Mouse (Mus musculus): ENCODE results near the gene Usp10.

- TF ChIP-seq CTCF (IDR thresholded peaks at IDR 0.05; ENCODE audit: extremely low read depth, insufficient read length, insufficient replicate concordance, low read depth, low read length) (no peak), POLR2A (IDR thresholded peaks at IDR 0.05; ENCODE audit: low read depth, low read length) (no peak)
Measured at GRCm38 (mm10) chr8:119941471-119941870, 31.3 kb downstream of the Usp10 start.

Data from small intestine, adult 2 months (tissue).